Mouse (Mus musculus) central nervous system, embryonic 11.5 days (tissue): ENCODE results near the gene Msl2. TPM values are rescaled to one million over a fixed set of nuclear protein-coding genes. Genes with fewer than 3 reads are reported as not detected.

ENCODE experiments used
- polyA plus RNA-seq: library from polyadenylated mRNA; depleted of rRNA; stranded (reverse); fragments of >200 nt; gene quantifications from 2 replicates; pipeline ENCODE4 v1.2.3, GENCODE M21; 2012; rRNA removed

The Msl2 gene
- polyA plus RNA-seq, result 24.6 and 26.9 TPM in 2 replicates

DNA sequence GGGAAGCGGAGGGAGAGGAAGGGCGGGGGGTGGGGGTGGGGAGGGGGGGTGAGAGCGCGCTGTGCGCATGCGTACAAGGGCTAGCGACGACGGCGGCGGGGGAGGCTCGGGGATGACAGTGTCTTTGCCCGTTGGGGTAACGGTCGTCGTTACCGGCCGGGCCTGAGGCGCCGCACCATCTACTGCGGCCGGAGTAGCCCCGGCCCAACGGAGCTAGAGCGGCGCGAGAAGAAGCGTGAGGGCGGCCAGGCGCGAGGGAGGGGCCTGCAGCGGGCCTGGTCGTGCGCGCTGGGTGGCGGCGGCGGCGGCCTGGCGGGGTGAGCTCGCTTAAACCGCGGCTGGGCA, at the start of gene Msl2:
Gene Msl2 (plus strand): TSS at position 115 of the 345 bp plus-strand sequence.

DNA sequence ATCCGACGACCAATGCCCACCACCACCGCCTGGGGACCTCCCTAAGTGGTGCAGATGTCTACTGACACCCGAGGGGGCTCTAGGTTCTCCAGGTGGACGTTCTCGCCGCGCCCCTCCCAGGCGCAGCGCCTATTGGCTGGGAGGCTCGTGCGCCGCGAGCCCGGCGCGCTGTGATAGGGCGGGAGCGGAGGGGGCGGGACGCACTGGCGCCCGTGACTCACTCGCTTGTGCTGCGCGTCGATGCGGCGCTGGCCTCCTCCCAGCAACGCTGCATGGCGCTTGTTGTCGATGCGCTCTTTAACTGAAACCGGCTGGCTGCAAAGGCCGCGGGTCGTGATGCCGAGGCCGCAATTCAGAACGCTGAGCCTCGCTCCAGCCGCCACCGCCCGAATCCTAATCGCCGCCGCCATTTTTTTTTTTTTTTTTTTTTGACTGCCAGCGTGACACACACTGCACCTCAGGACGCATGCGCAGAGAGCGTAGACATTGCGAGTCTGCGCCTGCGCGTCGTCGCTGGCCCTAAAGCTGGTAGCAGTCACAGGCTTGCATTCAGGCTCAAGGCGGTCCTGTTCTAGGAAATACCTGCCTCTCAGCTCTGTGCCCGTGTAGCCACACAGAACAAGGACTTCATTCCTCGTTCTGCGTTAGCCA, 39.3 kb upstream of the Msl2 start, which contains the start of gene Pccb:
Gene Pccb (minus strand): TSS at position 451 of the 651 bp plus-strand sequence.

Other genes starting within 250 kb of the Msl2 start
- 35.3 and 44.3 TPM in 2 replicates for gene Pccb, start 39.2 kb upstream of the Msl2 start, polyA plus RNA-seq
- gene Ppp2r3a, start 177.7 kb downstream of the Msl2 start, polyA plus RNA-seq, result 10.8 and 18.5 TPM in 2 replicates